Mouse (Mus musculus): ENCODE results near the gene Naaladl1. TPM values are rescaled to one million over a fixed set of nuclear protein-coding genes. Genes with fewer than 3 reads are reported as not detected.
A peak's percentile ranks its signal among the peaks of the same experiment; 100 is the strongest.

Naaladl1 gene
- polyA plus RNA-seq, 1 experiment: 0.49 TPM

GRCm38 (mm10) chr19:6079983-6080480, 25.6 kb upstream of the Naaladl1 start, which contains the start of gene Tmem262:
Gene Tmem262 (plus strand): TSS chr19:6080033.
- Histone ChIP-seq H3K27me3 (ENCODE audit: control insufficient read depth, insufficient read depth, low read length) (no peaks in the 10 kb centered on the region), H3K4me1 (ENCODE audit: control insufficient read depth, insufficient read depth, insufficient read length) (peaks cover 11% of the 10 kb centered on the region; the same call in 1 of the 2 replicates), H3K27ac (ENCODE audit: insufficient read depth, low read length) (no peak within 1 kb of the TSS), H3K36me3 (ENCODE audit: control insufficient read depth, insufficient read depth, low read length) (peaks cover 16% of the 10 kb centered on the region), H3K4me3 (ENCODE audit: extremely low read depth, insufficient read depth, insufficient read length) (no peak within 1 kb of the TSS)
- TF ChIP-seq POLR2A (IDR thresholded peaks at IDR 0.05; ENCODE audit: low read depth, low read length): no peak
- TF ChIP-seq CTCF (IDR thresholded peaks at IDR 0.05; ENCODE audit: extremely low read depth, insufficient read depth, insufficient read length, insufficient replicate concordance): no peak
- WGBS: 91% methylated on average over 12 of the region's 12 CpGs
- no peak for DNase-seq (ENCODE audit: low read depth in 1 of 2, low spot score in 2 of 2)

- WGBS: 93% methylated on average over 9 of the region's 9 CpGs
- Histone ChIP-seq H3K27me3 (ENCODE audit: control insufficient read depth, insufficient read depth, low read length) (no peaks in the 10 kb centered on the region), H3K4me1 (ENCODE audit: control insufficient read depth, insufficient read depth, insufficient read length) (peaks cover 4% of the 10 kb centered on the region; the same call in 1 of the 2 replicates), H3K27ac (ENCODE audit: insufficient read depth, low read length) (no peak within 1 kb of the TSS), H3K4me3 (ENCODE audit: extremely low read depth, insufficient read depth, insufficient read length) (no peak within 1 kb of the TSS), H3K36me3 (ENCODE audit: control insufficient read depth, insufficient read depth, low read length) (peaks cover 16% of the 10 kb centered on the region)
- TF ChIP-seq CTCF (IDR thresholded peaks at IDR 0.05; ENCODE audit: extremely low read depth, insufficient read depth, insufficient read length, insufficient replicate concordance): no peak
- TF ChIP-seq POLR2A (IDR thresholded peaks at IDR 0.05; ENCODE audit: low read depth, low read length): no peak
- DNase-seq (ENCODE audit: low read depth in 1 of 2, low spot score in 2 of 2): no peak
Observed at GRCm38 (mm10) chr19:6082156-6082555, 23.4 kb upstream of the Naaladl1 start, which contains the start of gene Gm28374. Gene Gm28374 (minus strand): TSS chr19:6082256.

- Histone ChIP-seq H3K27ac (ENCODE audit: insufficient read depth, low read length) (peak within 1 kb of the TSS; percentile 53; the same call in 1 of the 2 replicates), H3K36me3 (ENCODE audit: control insufficient read depth, insufficient read depth, low read length) (peaks cover 16% of the 10 kb centered on the region), H3K27me3 (ENCODE audit: control insufficient read depth, insufficient read depth, low read length) (no peaks in the 10 kb centered on the region), H3K4me3 (ENCODE audit: extremely low read depth, insufficient read depth, insufficient read length) (peak within 1 kb of the TSS; percentile 77), H3K4me1 (ENCODE audit: control insufficient read depth, insufficient read depth, insufficient read length) (peaks cover 4% of the 10 kb centered on the region; the same call in 1 of the 2 replicates)
- WGBS: under 1% methylated on average over 58 of the region's 58 CpGs
- TF ChIP-seq POLR2A (IDR thresholded peaks at IDR 0.05; ENCODE audit: low read depth, low read length) (peak; percentile 43; the same call in 1 of the 2 replicates), CTCF (IDR thresholded peaks at IDR 0.05; ENCODE audit: extremely low read depth, insufficient read depth, insufficient read length, insufficient replicate concordance) (no peak)
- peak; percentile 93 to 96 for DNase-seq (ENCODE audit: low read depth in 1 of 2, low spot score in 2 of 2)
Observed at GRCm38 (mm10) chr19:6084478-6085248, 20.9 kb upstream of the Naaladl1 start, which contains the start of the genes Zfpl1 and Cdca5. Gene Zfpl1 (minus strand): TSS chr19:6084956. Gene Cdca5 (plus strand): TSS chr19:6084983.

- Histone ChIP-seq H3K27ac (ENCODE audit: insufficient read depth, low read length) (no peak overlapping the region), H3K4me3 (ENCODE audit: extremely low read depth, insufficient read depth, insufficient read length) (peak overlapping the region; percentile 62), H3K4me1 (ENCODE audit: control insufficient read depth, insufficient read depth, insufficient read length) (peaks cover 4% of the 10 kb centered on the region; the same call in 1 of the 2 replicates), H3K27me3 (ENCODE audit: control insufficient read depth, insufficient read depth, low read length) (no peaks in the 10 kb centered on the region), H3K36me3 (ENCODE audit: control insufficient read depth, insufficient read depth, low read length) (peaks cover 14% of the 10 kb centered on the region)
- under 1% methylated on average over 17 of the region's 17 CpGs for WGBS
- DNase-seq (ENCODE audit: low read depth in 1 of 2, low spot score in 2 of 2): peak in 1 of 2 experiments; percentile 62
- TF ChIP-seq POLR2A (IDR thresholded peaks at IDR 0.05; ENCODE audit: low read depth, low read length) (no peak), CTCF (IDR thresholded peaks at IDR 0.05; ENCODE audit: extremely low read depth, insufficient read depth, insufficient read length, insufficient replicate concordance) (no peak)
Observed at GRCm38 (mm10) chr19:6085417-6085879, 20.1 kb upstream of the Naaladl1 start.

- WGBS: 96% methylated on average over 13 of the region's 13 CpGs
Observed at GRCm38 (mm10) chr19:6088841-6089240, 16.7 kb upstream of the Naaladl1 start.

GRCm38 (mm10) chr19:6094119-6094518, 11.5 kb upstream of the Naaladl1 start, which contains the start of gene AC131692.1:
Gene AC131692.1 (plus strand): TSS chr19:6094419.
- Histone ChIP-seq H3K27ac (ENCODE audit: insufficient read depth, low read length) (no peak within 1 kb of the TSS), H3K4me3 (ENCODE audit: extremely low read depth, insufficient read depth, insufficient read length) (no peak within 1 kb of the TSS), H3K36me3 (ENCODE audit: control insufficient read depth, insufficient read depth, low read length) (no peaks in the 10 kb centered on the region), H3K4me1 (ENCODE audit: control insufficient read depth, insufficient read depth, insufficient read length) (no peaks in the 10 kb centered on the region), H3K27me3 (ENCODE audit: control insufficient read depth, insufficient read depth, low read length) (no peaks in the 10 kb centered on the region)
- 95% methylated on average over 7 of the region's 7 CpGs for WGBS
- TF ChIP-seq CTCF (IDR thresholded peaks at IDR 0.05; ENCODE audit: extremely low read depth, insufficient read depth, insufficient read length, insufficient replicate concordance): no peak
- TF ChIP-seq POLR2A (IDR thresholded peaks at IDR 0.05; ENCODE audit: low read depth, low read length): no peak
- no peak for DNase-seq (ENCODE audit: low read depth in 1 of 2, low spot score in 2 of 2)

More at GRCm38 (mm10) chr19:6088841-6089240, 16.7 kb upstream of the Naaladl1 start:
- H3K27ac ChIP-seq (ENCODE audit: insufficient read depth, low read length): no peak overlapping the region
- H3K4me1 ChIP-seq (ENCODE audit: control insufficient read depth, insufficient read depth, insufficient read length): peaks cover 3% of the 10 kb centered on the region; the same call in 1 of the 2 replicates
- no peak for TF ChIP-seq POLR2A (IDR thresholded peaks at IDR 0.05; ENCODE audit: low read depth, low read length)
- H3K27me3 ChIP-seq (ENCODE audit: control insufficient read depth, insufficient read depth, low read length): no peaks in the 10 kb centered on the region
- no peaks in the 10 kb centered on the region for H3K36me3 ChIP-seq (ENCODE audit: control insufficient read depth, insufficient read depth, low read length)
- H3K4me3 ChIP-seq (ENCODE audit: extremely low read depth, insufficient read depth, insufficient read length): no peak overlapping the region
- DNase-seq (ENCODE audit: low read depth in 1 of 2, low spot score in 2 of 2): no peak

All from spleen, adult 2 months (tissue).